Mouse (Mus musculus) lung, postnatal 0 days (tissue): ENCODE measurements around the gene Fbxl8. TPM values are rescaled to one million over a fixed set of nuclear protein-coding genes. Genes with fewer than 3 reads are reported as not detected.

Source experiments
- ATAC-seq: fragments of 200-750 bp; cut with Nextera tagmentation; 2 replicates; pipeline ENCODE4 v1.8.0; 2017; ENCODE audit warnings: moderate library complexity
- DNase-seq: peaks from one replicate; pipeline ENCODE4 v3.0.0-alpha.2; 2016; ENCODE audit warnings: low spot score
- H3K27ac ChIP-seq: fragments of 300-500 bp; sonication (generic); 2 replicates; pipeline ENCODE4 v1.5.1; 2014; ENCODE audit warnings: antibody characterized with exemption, mild to moderate bottlenecking, low read length, mixed read lengths
- H3K27me3 ChIP-seq: fragments of 300-500 bp; sonication (generic); replicated peaks from 2 replicates; pipeline ENCODE4 v1.6.1; 2014; ENCODE audit warnings: low read length, mixed read lengths; ENCODE audit not compliant: insufficient read depth
- H3K36me3 ChIP-seq: fragments of 300-500 bp; sonication (generic); 2 replicates; pipeline ENCODE4 v1.6.1; 2014; ENCODE audit warnings: low read length, mixed read lengths; ENCODE audit not compliant: insufficient read depth
- H3K4me1 ChIP-seq: fragments of 300-500 bp; sonication (generic); 2 replicates; pipeline ENCODE4 v1.6.1; 2014; ENCODE audit warnings: antibody characterized with exemption, low read depth, low read length, mixed read lengths; ENCODE audit not compliant: insufficient read depth
- H3K4me2 ChIP-seq: fragments of 300-500 bp; sonication (generic); replicated peaks from 2 replicates; pipeline ENCODE4 v1.6.1; 2014; ENCODE audit warnings: low read depth, mild to moderate bottlenecking, low read length, moderate library complexity, mixed read lengths
- H3K4me3 ChIP-seq: fragments of 300-500 bp; sonication (generic); 2 replicates; pipeline ENCODE4 v1.5.1; 2014; ENCODE audit warnings: low read depth, low read length
- H3K9ac ChIP-seq: fragments of 300-500 bp; sonication (generic); replicated peaks from 2 replicates; pipeline ENCODE4 v1.6.1; 2014; ENCODE audit warnings: low read depth, mild to moderate bottlenecking
- H3K9me3 ChIP-seq: fragments of 300-500 bp; sonication (generic); 2 replicates; pipeline ENCODE4 v1.6.1; 2016; ENCODE audit warnings: low read length, mixed read lengths
- CTCF ChIP-seq: IDR thresholded peaks from 2 replicates; pipeline ENCODE4 v1.5.1; 2016; ENCODE audit warnings: antibody characterized with exemption, mild to moderate bottlenecking
- EP300 ChIP-seq: IDR thresholded peaks from 2 replicates; pipeline ENCODE4 v1.6.1; 2016; ENCODE audit warnings: antibody characterized with exemption, mild to moderate bottlenecking, control low read depth
- WGBS: fragments of 180-500 bp; shearing (Covaris S2); extraction: QIAGEN DNeasy Blood & Tissue Kit; methylation state at CpG from one replicate; pipeline ENCODE4 v1.1.7; 2014; 5-methylcytosine and 5-hydroxymethylcytosine counted together
- polyA plus RNA-seq: library from polyadenylated mRNA; unstranded; fragments of >200 nt; fragmentation: Nextera tagmentation; extraction: Ambion mirVana; gene quantifications from 2 replicates; pipeline ENCODE4 v1.2.1, GENCODE M21; 2015

Gene Fbxl8
- polyA plus RNA-seq, 1 experiment from 2014 or later: 6.0 TPM

DNA sequence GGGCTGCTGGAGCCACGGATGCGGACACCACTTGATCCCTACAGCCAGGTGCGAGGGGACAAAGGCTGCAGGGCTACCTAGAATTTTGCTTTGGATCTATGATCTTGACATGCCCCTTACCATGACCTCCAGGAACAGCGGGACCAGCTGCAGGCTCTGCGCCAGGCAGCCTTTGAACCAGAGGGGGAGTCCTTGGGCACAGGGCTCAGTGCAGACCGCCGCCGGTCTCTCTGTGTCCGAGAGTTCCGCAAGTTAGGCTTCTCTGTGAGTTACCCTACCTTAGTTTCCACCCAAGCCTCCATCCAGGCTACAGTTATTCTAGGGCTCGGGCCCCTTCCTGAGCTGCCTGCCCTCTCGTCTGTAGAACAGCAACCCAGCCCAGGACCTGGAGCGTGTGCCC, 43.2 kb downstream of the Fbxl8 start:
- TF ChIP-seq EP300: no peak
- TF ChIP-seq CTCF: no peak
- no peaks in the 10 kb centered on the region for H3K27me3 ChIP-seq
- no peaks in the 10 kb centered on the region for H3K9me3 ChIP-seq
- H3K4me1 ChIP-seq: peaks cover 11% of the 10 kb centered on the region; the same call in 1 of the 2 replicates
- H3K36me3 ChIP-seq: peaks cover 24% of the 10 kb centered on the region
- no peak overlapping the region for H3K27ac ChIP-seq
- no peak overlapping the region for H3K9ac ChIP-seq
- H3K4me3 ChIP-seq: no peak overlapping the region
- 93% methylated on average over 13 of the region's 13 CpGs for WGBS
- ATAC-seq: no peak
- no peak for DNase-seq
- H3K4me2 ChIP-seq: no peak overlapping the region

DNA sequence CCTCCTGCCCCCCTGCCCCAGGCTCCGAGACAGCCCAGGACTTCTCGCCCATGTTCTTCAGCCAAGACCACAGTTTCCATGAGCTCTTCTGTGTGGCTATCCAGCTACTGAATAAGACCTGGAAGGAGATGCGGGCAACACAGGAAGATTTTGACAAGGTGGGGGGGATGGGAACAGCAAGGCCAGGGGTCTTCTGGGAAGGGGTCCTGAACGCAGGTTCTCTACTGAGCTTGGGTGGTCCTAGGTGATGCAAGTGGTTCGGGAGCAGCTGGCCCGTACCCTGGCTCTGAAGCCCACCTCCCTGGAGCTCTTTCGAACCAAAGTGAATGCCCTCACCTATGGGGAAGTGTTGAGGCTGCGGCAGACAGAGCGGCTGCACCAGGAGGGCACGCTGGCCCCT, 44.0 kb downstream of the Fbxl8 start:
- Histone ChIP-seq H3K27ac (no peak overlapping the region), H3K4me2 (no peak overlapping the region), H3K27me3 (no peaks in the 10 kb centered on the region), H3K9ac (no peak overlapping the region), H3K36me3 (peaks cover 30% of the 10 kb centered on the region), H3K4me1 (peaks cover 11% of the 10 kb centered on the region; the same call in 1 of the 2 replicates), H3K9me3 (no peaks in the 10 kb centered on the region), H3K4me3 (no peak overlapping the region)
- WGBS: 90% methylated on average over 10 of the region's 10 CpGs
- no peak for TF ChIP-seq CTCF
- TF ChIP-seq EP300: no peak
- no peak for ATAC-seq
- no peak for DNase-seq

DNA sequence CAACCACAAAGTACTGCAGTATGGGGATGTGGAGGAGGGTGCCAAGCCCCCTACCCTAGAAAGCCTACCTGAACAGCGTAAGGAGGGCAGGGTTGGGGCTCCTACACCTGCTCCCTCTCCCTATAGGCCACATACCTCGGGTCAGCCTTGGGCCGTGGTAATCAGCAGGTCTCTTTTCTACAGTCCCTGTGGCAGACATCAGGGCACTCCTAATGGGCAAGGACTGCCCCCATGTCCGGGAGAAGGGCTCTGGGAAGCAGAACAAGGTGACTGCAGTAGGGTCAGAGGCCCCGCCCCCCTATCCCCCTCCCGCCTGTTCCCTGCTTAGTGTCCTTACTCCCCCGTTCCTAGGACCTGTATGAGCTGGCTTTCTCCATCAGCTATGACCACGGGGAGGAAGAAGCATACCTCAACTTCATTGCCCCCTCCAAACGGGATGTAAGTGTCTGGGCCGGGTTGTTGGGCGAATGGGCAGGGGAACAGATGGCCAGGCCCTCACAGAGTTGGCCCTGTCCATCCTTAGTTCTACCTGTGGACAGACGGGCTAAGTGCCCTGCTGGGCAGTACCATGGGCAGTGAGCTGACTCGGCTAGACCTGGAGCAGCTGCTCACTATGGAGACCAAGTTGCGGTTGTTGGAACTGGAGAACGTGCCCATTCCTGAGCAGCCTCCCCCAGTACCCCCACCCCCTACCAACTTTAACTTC, 44.8 kb downstream of the Fbxl8 start:
- H3K4me3 ChIP-seq: no peak overlapping the region
- H3K36me3 ChIP-seq: peaks cover 30% of the 10 kb centered on the region
- H3K27me3 ChIP-seq: no peaks in the 10 kb centered on the region
- WGBS: 86% methylated on average over 15 of the region's 15 CpGs
- DNase-seq: no peak
- ATAC-seq: no peak
- no peak overlapping the region for H3K9ac ChIP-seq
- H3K4me1 ChIP-seq: peaks cover 7% of the 10 kb centered on the region; the same call in 1 of the 2 replicates
- H3K4me2 ChIP-seq: no peak overlapping the region
- TF ChIP-seq EP300: no peak
- TF ChIP-seq CTCF: no peak
- no peak overlapping the region for H3K27ac ChIP-seq
- no peaks in the 10 kb centered on the region for H3K9me3 ChIP-seq

DNA sequence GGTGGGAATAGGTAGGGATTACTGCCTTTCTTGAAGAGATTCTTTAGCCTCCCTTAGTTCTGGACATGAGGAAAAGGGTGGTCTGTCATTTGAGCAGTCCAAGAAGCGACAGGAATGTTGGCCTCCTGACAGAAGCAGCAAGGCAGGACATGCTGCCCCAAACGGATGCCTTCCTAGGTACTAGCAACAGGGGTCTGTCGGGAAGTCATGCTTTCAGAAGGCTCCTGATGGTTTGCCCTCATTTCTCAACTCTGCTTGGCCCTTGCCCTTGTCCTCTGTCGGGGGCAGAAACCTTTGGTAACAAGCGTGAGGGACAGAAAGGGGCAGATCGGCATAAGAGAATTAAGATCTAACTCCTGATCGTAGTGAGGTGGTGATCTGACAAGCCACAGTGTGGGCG, 45.7 kb downstream of the Fbxl8 start:
- Histone ChIP-seq H3K4me2 (no peak overlapping the region), H3K4me1 (no peaks in the 10 kb centered on the region; the same call in 1 of the 2 replicates), H3K4me3 (no peak overlapping the region), H3K9ac (no peak overlapping the region), H3K36me3 (peaks cover 30% of the 10 kb centered on the region), H3K9me3 (no peaks in the 10 kb centered on the region), H3K27me3 (no peaks in the 10 kb centered on the region), H3K27ac (no peak overlapping the region)
- no peak for TF ChIP-seq EP300
- no peak for TF ChIP-seq CTCF
- DNase-seq: no peak
- ATAC-seq: no peak
- WGBS: 86% methylated on average over 8 of the region's 8 CpGs

DNA sequence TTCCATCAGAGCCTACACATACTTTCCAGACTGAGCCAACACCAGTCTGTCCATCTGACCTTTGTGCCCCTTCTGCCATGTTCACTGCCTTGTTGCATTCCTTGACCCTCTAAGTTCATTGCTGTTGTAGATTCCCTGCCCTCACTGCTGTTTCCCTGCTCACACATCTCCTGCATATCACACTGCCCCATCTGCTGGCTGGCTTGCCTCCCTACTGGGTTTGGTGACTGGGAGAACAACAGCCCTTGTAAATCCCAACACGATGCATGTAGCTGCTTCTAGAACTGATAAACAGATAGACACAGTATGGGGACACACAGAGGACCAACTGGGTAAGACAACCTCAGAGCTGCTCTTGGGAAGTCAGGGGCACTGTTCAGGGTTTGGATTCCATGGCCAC, 47.3 kb downstream of the Fbxl8 start:
- WGBS: 80% methylated on average over 1 of the region's 1 CpGs
- Histone ChIP-seq H3K4me2 (no peak overlapping the region), H3K36me3 (peaks cover 30% of the 10 kb centered on the region), H3K4me1 (no peaks in the 10 kb centered on the region), H3K27me3 (no peaks in the 10 kb centered on the region), H3K27ac (no peak overlapping the region), H3K4me3 (no peak overlapping the region), H3K9ac (no peak overlapping the region), H3K9me3 (no peaks in the 10 kb centered on the region)
- ATAC-seq: no peak
- TF ChIP-seq EP300: no peak
- no peak; the same call in 1 of the 2 replicates for TF ChIP-seq CTCF
- no peak for DNase-seq

DNA sequence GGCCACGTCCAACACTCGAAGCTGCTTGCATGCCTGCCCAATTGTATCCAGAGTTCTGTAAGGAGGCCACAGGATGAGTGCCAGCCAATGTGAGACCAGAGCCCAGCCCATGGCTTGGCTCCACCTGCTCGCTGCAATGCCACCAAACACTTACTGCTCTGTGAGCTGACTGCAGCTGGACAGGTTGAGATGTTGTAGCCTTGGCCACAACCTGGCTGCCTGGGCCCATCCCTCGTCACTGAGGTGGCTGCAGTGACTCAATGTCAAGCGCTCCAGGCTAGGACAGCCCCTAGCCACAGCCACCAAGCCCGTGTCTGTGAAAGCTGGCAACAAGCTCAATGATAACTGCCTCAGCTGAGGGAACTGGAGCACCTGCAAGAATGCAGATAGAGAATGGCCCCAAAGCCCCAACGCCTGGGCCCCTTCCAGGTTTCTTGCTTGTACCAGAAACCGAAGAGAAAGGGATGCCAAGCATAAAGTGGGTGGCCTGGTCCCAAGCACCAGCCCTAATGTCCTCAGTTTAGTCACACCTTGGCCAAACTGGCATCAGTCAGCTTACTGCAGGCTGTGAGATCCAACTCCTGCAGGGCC, 48.5 kb downstream of the Fbxl8 start:
- H3K9me3 ChIP-seq: no peaks in the 10 kb centered on the region
- no peak overlapping the region for H3K4me3 ChIP-seq
- no peaks in the 10 kb centered on the region for H3K27me3 ChIP-seq
- TF ChIP-seq CTCF (no peak), EP300 (no peak)
- DNase-seq (no peak), ATAC-seq (no peak)
- WGBS: 85% methylated on average over 8 of the region's 8 CpGs
- H3K36me3 ChIP-seq: peaks cover 24% of the 10 kb centered on the region
- no peak overlapping the region for H3K27ac ChIP-seq
- no peak overlapping the region for H3K9ac ChIP-seq
- H3K4me1 ChIP-seq: no peaks in the 10 kb centered on the region
- H3K4me2 ChIP-seq: no peak overlapping the region
